Mouse (Mus musculus): ENCODE measurements at regions not wholly inside any gene's neighbourhood (a gene's known extent, or its start where the extent isn't known, plus 50 kb on each side); places are given as distances from the start of the nearest gene placed in this dataset.
A peak's percentile ranks its signal among the peaks of the same experiment; 100 is the strongest.

DNA sequence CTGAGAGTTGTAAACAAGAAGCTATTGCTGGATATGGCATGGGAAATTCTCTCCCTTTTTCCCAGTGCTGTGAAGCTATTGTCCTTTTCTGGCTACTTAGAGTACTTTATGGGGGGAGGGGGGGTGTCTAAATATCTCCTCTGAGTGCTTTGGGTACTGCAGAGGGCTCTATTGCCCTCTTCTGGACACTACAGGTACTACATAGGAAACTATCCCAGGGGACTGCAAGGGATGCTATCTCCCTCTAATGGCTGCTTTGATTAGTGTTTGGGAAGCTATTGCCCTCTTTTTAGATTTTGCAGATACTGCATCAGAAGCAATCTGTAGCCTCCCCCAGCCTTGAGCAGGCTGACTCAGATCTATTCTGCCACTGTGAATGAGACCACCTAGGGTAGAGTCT lies 55.8 kb upstream of the 5430402E10Rik start:
- DNase-seq, result peak; percentile 8

All from retina, postnatal 1 day (tissue).